Mouse (Mus musculus) heart, adult 2 months (tissue): Measurements from ENCODE around the gene Hoxd3. TPM values are rescaled to one million over a fixed set of nuclear protein-coding genes. Genes with fewer than 3 reads are reported as not detected.

Experiments used
- DNase-seq, 2 experiments: peaks; one replicate each; pipeline ENCODE4 v3.0.0; 2021
- H3K27ac ChIP-seq: fragments of 200-600 bp; 2 replicates; pipeline ENCODE4 v1.8.1; 2022
- H3K27me3 ChIP-seq: fragments of 200-500 bp; 2 replicates; pipeline ENCODE4 v1.6.1; 2012; ENCODE audit warnings: mild to moderate bottlenecking, low read length, inconsistent platforms, mixed read lengths; ENCODE audit not compliant: control insufficient read depth, insufficient read depth
- H3K36me3 ChIP-seq: fragments of 200-500 bp; 2 replicates; pipeline ENCODE4 v1.6.1; 2012; ENCODE audit warnings: low read length, inconsistent platforms; ENCODE audit not compliant: control insufficient read depth, insufficient read depth
- H3K4me1 ChIP-seq: fragments of 200-500 bp; 2 replicates; pipeline ENCODE4 v1.6.1; 2011; ENCODE audit warnings: low read length; ENCODE audit not compliant: control insufficient read depth, insufficient read depth
- H3K4me3 ChIP-seq: fragments of 200-600 bp; 2 replicates; pipeline ENCODE4 v1.8.1; 2022
- H3K79me2 ChIP-seq: fragments of 200-500 bp; replicated peaks from 2 replicates; pipeline ENCODE4 v1.6.1; 2012; ENCODE audit warnings: mild to moderate bottlenecking, inconsistent platforms, low read length, moderate library complexity, mixed read lengths; ENCODE audit not compliant: control insufficient read depth, insufficient read depth
- H3K9ac ChIP-seq: fragments of 200-500 bp; 2 replicates; pipeline ENCODE4 v1.6.1; 2012; ENCODE audit warnings: low read depth, mild to moderate bottlenecking, control low read depth, inconsistent platforms, low read length, mixed read lengths
- CTCF ChIP-seq: fragments of 200-600 bp; IDR thresholded peaks from 2 replicates; pipeline ENCODE4 v1.8.1; 2022; ENCODE audit warnings: antibody characterized with exemption, mild to moderate bottlenecking, moderate library complexity
- EP300 ChIP-seq: fragments of 200-500 bp; IDR thresholded peaks from 2 replicates; pipeline ENCODE4 v1.6.1; 2011; ENCODE audit warnings: low read depth, low read length, control low read depth; ENCODE audit not compliant: insufficient read depth
- POLR2A ChIP-seq: fragments of 200-500 bp; IDR thresholded peaks from 2 replicates; pipeline ENCODE4 v1.6.1; 2011; ENCODE audit warnings: mild to moderate bottlenecking, low read depth, low read length, control low read depth; ENCODE audit not compliant: insufficient read depth
- WGBS: fragments of 180-500 bp; shearing (Covaris S2); methylation state at CpG from one replicate; pipeline ENCODE4 v1.1.7; 2018; 5-methylcytosine and 5-hydroxymethylcytosine counted together
- intact Hi-C: fragments of 180-260 bp; cut with DNase I; formaldehyde crosslinking; loops from one replicate; pipeline ENCODE4 v1.15.1; 2025
- long read RNA-seq: library from polyadenylated mRNA; stranded (forward); transcript quantifications from one replicate; pipeline ENCODE4 v2.0.0, GENCODE M21; 2021
- polyA plus RNA-seq: library from polyadenylated mRNA; depleted of rRNA; stranded (reverse); fragments of >200 nt; gene quantifications from 2 replicates; pipeline ENCODE4 v1.2.3, GENCODE M21; 2012; rRNA removed
- total RNA-seq, 2 experiments: library from RNA; stranded (reverse); gene quantifications; 2 replicates each; pipeline ENCODE4 v1.2.3; 2021

Hoxd3 gene
- total RNA-seq (not detected), polyA plus RNA-seq (0.06 TPM in 1 of 2 replicates, not detected in the other)
- long read RNA-seq, result 0 reads

DNA sequence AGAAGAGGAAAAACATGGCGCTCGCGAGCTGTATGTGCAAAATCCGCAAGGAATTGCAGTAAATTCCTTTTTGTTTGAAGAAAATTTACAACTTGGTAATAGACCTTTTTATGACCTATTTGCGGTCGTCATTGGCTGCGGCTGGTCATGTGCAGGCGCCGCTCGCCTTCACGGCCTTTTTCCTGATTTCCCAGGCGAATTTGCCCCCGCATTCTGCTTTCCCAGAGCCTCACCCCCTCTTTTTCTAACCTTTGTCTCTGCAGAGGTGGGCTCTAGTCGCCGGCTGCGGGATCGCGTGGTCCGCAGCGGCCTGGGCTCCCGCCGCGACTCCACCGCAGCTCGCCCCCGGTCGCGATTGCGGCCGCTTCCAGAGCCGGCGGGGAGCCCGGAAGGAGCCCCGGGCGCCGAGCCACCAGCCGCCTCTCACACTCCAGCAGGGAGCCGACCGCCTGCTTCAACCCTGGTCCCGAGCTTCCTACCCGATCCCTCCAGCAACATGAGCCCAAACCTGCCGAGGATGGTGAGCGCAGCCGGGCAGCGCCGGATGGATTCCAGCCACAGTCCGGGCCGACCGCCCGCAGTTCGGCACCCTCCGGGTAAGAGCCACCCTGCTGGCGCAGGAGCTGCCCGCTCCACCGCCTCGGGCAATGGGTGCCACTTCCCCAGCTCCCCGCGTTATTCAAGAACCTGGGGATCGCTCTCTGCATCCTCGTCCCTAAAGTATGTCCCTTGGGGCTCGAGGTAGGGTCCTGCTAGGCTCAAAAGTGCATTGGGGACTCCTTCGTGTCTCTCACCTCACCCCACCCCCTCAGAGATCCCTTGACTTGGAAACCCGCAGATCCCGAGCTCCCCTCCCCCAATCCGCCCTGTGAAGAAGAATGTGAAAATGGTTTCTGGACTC, at the start of gene Hoxd3, which contains the start of gene Hoxd4:
Gene Hoxd3 (plus strand): TSS at position 207 of the 901 bp plus-strand sequence.
Gene Hoxd4 (plus strand): TSS at position 209 of the 901 bp plus-strand sequence.
- no peaks in the 10 kb centered on the region for H3K36me3 ChIP-seq
- intact Hi-C loops, result no loop called here
- H3K4me3 ChIP-seq, result peak within 1 kb of the TSS; percentile 51
- no peak for TF ChIP-seq EP300
- TF ChIP-seq CTCF, result no peak
- TF ChIP-seq POLR2A, result no peak
- H3K27ac ChIP-seq, result peak within 1 kb of the TSS; percentile 24
- no peaks in the 10 kb centered on the region for H3K79me2 ChIP-seq
- H3K27me3 ChIP-seq, result peaks cover 25% of the 10 kb centered on the region
- H3K4me1 ChIP-seq, result no peaks in the 10 kb centered on the region
- H3K9ac ChIP-seq, result peak within 1 kb of the TSS; percentile 33
- peak; percentile 49 to 68 for DNase-seq
- 3% methylated on average over 64 of the region's 65 CpGs for WGBS

DNA sequence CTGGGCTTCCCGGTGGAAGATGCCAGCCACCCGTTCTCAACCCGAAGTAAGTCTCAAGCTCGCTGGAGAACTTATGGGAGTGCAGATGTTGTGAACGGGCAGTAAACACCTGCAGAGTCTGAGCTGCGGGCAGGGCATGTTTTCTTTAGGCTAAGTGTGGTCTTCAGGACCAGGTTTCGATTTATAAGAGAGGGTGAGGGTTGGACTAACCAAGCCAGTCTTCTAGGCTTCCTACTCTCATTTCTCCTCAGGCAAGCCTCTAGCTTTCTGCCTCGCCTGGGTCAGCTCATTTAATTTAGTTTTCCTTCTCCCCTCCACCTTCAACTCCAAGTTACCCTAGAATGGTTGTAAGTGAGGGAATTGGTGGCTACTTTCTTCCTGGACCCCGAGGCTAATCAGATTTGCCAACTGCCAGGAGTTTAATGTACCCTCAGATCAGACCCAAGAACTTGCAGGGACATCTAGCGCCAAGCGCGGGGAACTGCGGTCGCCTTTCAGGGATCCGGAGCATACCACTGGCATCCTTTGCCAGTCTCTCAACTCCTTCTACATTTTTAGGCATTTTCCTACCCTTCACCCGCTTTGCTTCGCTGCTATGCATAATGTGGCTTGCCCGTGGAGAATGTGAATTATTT, 48.3 kb upstream of the Hoxd3 start:
- Histone ChIP-seq H3K27ac (no peak overlapping the region), H3K27me3 (peaks cover 35% of the 10 kb centered on the region), H3K9ac (no peak overlapping the region), H3K79me2 (no peaks in the 10 kb centered on the region), H3K36me3 (no peaks in the 10 kb centered on the region), H3K4me1 (no peaks in the 10 kb centered on the region), H3K4me3 (no peak overlapping the region)
- DNase-seq, result no peak
- WGBS, result 5% methylated on average over 18 of the region's 18 CpGs
- TF ChIP-seq POLR2A (no peak), EP300 (no peak), CTCF (peak; percentile 77)
- intact Hi-C loops, result loop anchor here (2.0 kb wide), 1 partner anchor 597 kb away; no protein-coding TSS in a partner anchor

DNA sequence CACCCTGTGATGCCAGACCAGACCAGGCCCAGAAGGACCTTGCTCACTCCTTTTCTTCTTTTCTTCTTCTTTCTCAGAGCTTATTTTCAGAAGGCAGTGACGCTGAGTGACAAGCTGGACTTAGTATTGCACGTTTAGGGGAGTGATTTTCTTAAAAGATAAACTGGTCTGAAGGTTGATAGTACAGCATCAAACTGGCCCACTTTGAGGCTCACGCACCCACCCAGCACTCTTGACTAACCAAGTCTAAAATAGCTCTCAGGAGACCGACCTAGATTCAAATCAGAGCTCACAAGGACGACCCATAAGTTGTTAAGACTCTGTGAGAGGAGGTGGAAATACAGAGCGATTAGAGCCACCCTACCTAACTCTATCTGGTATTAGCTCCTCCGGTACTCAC, 45.3 kb upstream of the Hoxd3 start:
- H3K4me3 ChIP-seq, result no peak overlapping the region
- 6% methylated on average over 7 of the region's 7 CpGs for WGBS
- H3K4me1 ChIP-seq, result no peaks in the 10 kb centered on the region
- H3K27ac ChIP-seq, result no peak overlapping the region
- no peaks in the 10 kb centered on the region for H3K79me2 ChIP-seq
- H3K36me3 ChIP-seq, result no peaks in the 10 kb centered on the region
- H3K27me3 ChIP-seq, result peaks cover 26% of the 10 kb centered on the region
- peak in 1 of 2 experiments; percentile 12 for DNase-seq
- H3K9ac ChIP-seq, result no peak overlapping the region
- TF ChIP-seq CTCF (no peak), POLR2A (no peak), EP300 (no peak)
- intact Hi-C loops, result no loop called here

DNA sequence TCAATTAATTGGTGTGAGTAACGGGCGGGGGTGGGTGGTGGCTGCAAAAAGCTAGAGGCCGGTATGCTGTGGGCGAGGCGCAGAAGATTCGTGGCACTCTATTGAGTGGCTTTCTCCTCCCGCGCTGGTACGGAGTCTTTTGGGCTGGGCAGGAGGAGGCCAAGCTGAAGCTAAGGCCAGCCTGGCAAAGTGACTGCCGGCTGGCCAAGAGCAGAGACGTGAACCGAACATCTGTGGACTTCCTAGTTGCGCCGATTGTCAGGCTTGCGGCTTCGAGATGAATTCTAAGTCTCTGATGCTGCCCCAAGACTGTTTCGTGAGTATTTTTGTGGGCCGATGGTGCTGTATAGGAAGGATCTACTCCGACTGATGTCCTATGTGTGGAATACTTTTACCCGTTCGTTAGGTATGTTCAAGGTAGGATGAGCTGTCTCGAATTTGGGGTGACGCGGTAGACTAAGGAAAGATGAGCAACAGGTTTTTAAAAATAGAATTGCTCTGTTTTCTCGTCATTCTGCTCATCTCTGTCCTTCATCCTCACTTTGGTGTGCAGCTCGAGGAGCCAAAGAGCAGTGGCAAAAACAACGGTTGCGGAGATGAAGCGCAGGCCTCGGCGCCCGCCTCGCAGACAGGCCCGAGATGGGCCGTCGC, 44.4 kb upstream of the Hoxd3 start:
- H3K27me3 ChIP-seq, result peaks cover 24% of the 10 kb centered on the region
- no peaks in the 10 kb centered on the region for H3K36me3 ChIP-seq
- H3K79me2 ChIP-seq, result no peaks in the 10 kb centered on the region
- no peak overlapping the region for H3K9ac ChIP-seq
- H3K4me3 ChIP-seq, result no peak overlapping the region
- 6% methylated on average over 36 of the region's 36 CpGs for WGBS
- no peaks in the 10 kb centered on the region for H3K4me1 ChIP-seq
- no peak overlapping the region for H3K27ac ChIP-seq
- TF ChIP-seq CTCF (no peak), POLR2A (no peak), EP300 (no peak)
- intact Hi-C loops, result no loop called here
- DNase-seq, result peak in 1 of 2 experiments; percentile 49

DNA sequence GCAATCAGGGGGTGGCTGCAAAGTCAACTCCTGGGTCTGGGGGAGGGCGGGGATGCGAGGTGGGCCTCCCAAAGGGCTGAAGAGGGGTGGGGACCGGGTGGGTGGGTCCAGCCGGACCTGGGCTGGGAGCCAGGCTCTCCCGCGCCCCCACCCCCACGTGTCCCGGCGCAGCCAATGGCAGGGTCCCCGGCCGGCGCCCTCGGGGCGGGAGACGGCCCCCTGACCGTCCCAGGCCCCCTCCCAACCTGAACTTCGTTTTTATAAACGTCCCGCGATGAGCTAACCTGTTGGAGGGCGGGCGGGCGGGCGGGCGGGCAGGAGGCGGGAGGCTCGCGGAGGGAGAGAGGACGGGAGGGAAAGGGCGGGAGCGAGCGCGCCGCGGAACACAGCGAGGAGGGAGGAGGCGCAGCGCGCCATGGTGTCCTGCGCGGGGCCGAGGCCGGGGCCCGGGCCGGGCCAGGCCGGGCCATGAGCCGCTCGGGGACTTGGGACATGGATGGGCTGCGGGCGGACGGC, 43.8 kb upstream of the Hoxd3 start, which contains the start of gene Hoxd13:
Gene Hoxd13 (plus strand): TSS at position 469 of the 516 bp plus-strand sequence.
- no peak for TF ChIP-seq CTCF
- TF ChIP-seq EP300, result no peak
- TF ChIP-seq POLR2A, result no peak
- 1% methylated on average over 45 of the region's 51 CpGs for WGBS
- Histone ChIP-seq H3K9ac (no peak within 1 kb of the TSS), H3K27ac (no peak within 1 kb of the TSS), H3K4me1 (no peaks in the 10 kb centered on the region), H3K27me3 (peaks cover 26% of the 10 kb centered on the region), H3K79me2 (no peaks in the 10 kb centered on the region), H3K4me3 (peak within 1 kb of the TSS; percentile 36), H3K36me3 (no peaks in the 10 kb centered on the region)
- intact Hi-C loops, result no loop called here
- no peak for DNase-seq
